Mouse (Mus musculus) brain, embryonic 14.5 days (tissue): ENCODE results near the gene Cmip. TPM values are rescaled to one million over a fixed set of nuclear protein-coding genes. Genes with fewer than 3 reads are reported as not detected.

Experiments
- DNase-seq: peaks from one replicate; pipeline ENCODE4 v3.0.0-alpha.2; 2011; ENCODE audit warnings: low read depth
- CTCF ChIP-seq: fragments of 200-500 bp; IDR thresholded peaks from 2 replicates; pipeline ENCODE4 v1.5.1; 2012; ENCODE audit warnings: inconsistent platforms, mild to moderate bottlenecking, moderate library complexity, borderline replicate concordance; ENCODE audit not compliant: insufficient read depth, insufficient read length; ENCODE audit errors: extremely low read depth
- POLR2A ChIP-seq: fragments of 200-500 bp; IDR thresholded peaks from 2 replicates; pipeline ENCODE4 v1.6.1; 2012; ENCODE audit warnings: mild to moderate bottlenecking, inconsistent platforms, borderline replicate concordance; ENCODE audit not compliant: poor library complexity, insufficient read depth, insufficient read length, severe bottlenecking; ENCODE audit errors: extremely low read depth
- polyA plus RNA-seq: library from polyadenylated mRNA; depleted of rRNA; stranded (reverse); fragments of >200 nt; gene quantifications from 2 replicates; pipeline ENCODE4 v1.2.3, GENCODE M21; 2012

Cmip gene
- polyA plus RNA-seq, 1 experiment: 205 TPM

DNA sequence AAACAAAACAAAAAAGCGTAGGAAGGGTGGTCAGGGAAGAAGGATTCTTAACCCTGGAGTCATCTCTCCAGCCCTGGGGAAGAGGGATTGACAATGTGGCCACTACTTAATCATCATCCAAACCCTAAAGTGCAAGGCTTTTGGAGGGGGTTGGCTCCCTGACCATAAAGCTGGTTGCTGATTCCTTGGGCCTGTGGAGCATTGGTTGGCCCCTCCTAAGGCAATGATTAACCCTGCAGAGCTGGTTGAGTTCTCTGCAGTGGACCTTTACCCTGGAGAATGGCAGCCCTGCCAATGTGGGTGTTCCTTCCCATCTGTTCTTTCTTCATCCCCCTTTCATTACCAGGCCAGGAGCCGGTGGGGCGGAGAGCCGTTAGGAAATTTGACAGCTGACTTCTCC, 90.7 kb downstream of the Cmip start:
- TF ChIP-seq CTCF (no peak), POLR2A (no peak)
- DNase-seq: peak; percentile 49

DNA sequence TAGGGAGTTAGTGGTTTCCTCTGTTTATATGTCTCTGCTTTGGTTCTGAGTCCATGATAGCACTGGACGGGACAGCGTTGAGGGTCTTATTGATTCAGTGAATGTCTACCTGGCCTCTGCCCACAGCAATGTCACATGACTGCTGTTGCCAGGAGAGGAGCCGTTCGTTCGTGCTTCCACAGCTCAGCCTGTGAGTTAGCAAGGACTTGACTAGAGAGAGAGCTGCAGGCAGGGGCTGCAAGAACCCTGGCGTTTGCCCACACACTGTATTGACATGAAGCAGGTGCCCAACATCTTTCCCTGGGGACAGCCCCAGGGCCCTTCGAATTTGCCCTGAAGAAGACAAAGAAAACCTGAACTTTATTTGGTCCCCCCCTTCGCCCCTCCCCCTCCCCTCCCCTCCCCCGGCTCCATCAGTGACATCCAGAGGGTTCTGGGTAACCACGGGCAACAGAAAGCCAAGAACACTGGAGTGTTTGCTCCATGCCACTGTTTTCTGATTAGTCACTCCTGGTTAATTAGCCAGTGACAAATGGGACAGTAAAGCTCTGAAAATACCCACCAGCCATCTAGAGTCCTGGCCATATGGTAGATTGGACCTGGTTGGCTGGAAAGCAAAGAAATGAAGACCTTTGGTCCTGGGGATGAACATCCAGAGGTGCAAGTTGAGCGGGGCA, 92.0 kb downstream of the Cmip start:
- TF ChIP-seq CTCF: no peak
- peak; percentile 57 for DNase-seq

DNA sequence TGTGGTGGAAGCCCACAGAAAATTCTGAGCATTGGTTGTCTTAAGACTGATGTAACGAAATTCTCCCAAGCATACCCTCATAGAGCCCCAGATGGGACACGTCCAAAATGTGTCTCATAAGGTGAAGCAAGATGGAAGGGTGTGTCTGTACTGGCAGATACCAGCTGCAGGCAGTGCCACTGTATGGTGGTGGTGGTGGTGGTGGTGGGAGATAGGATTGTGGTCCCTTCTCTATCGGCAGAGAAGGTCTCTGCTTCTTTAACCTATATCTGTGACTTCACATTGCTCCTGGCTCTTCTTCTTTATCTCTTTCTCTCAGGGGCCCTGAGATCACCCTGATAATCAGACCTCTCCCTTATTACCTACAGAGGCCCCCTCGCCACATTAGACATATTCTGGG, 92.7 kb downstream of the Cmip start:
- TF ChIP-seq POLR2A (no peak), CTCF (no peak)
- DNase-seq: no peak

DNA sequence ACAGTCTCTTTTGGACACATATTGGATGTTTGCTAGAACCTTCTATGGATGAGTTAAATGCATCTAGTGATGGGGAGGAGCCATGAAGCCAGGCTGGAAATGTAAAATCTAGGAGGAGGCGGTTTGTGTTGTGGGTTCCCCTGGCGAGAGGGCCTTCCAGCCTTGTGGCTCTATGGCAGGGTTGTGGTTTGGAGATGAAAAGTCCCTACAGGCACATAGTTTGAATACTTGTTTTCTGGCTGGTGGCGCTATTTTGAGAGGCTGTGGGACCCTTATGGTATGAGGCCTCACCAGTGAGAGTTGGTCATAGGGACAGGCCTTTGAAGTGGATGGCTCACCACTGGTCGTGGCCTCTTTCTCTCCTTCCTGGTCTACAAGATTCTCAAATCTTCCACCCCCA, 95.2 kb downstream of the Cmip start:
- TF ChIP-seq CTCF: no peak
- TF ChIP-seq POLR2A: no peak
- DNase-seq: no peak

DNA sequence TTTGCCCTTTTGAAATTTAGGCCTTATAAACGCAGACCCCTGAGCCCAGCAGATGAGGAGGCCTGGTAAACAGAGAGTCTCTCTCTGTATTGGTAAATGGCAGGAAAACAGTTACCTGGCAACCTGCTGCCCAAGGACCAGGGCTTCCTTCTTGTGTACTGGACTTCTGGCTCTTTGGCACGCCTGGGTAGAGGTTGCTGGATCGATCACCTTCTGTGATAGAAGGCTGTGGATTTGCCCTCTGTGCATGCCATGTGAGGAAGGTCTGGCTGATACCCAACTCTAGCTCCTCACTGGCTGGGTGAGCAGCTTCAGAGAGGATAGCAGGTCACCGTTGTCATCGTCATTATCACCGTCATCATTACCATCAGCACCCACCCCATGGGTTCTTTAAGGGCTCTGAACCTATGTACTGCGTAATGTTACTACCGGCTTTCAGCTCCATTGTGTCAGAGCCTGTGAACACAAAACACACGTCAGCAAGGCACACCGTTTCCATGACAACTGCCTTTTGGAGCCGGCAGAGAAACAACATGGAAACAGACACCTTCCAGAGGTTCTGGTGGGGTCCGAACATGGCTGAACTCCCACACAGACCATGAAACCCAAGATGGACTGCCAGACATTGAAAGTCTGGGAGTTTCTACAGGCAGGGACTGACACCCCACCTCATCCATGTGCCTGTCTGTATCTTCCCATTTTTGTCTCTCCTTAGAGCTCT, 98.4 kb downstream of the Cmip start:
- peak; percentile 43 for DNase-seq
- no peak for TF ChIP-seq CTCF
- TF ChIP-seq POLR2A: no peak

DNA sequence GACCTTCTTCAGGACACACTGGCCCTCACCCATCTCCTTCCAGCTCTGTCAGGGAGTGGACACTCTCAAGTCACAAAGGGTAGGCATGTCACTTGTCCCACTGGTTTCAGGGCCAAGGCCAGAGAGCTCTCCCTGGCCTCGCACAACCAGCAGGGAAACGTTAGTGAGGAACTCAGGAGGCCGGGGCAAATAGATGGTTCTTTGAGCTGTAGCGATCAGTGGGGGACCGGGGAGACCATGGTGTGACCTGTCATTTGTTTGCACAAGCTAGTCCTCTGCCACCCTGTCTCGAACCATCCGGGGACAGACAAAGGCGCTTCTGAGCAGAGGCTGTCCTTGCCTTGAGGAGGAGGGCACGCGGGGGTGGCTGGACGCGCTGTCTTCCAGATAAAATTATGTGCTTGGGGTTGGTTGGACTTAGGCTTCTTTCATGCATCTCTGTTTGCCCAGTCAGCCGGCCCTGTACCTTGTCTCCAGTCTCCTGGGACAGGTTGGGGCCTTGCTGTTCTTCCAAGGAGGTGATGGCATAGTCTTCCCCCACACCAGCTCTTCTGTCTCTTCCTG, 99.3 kb downstream of the Cmip start:
- no peak for TF ChIP-seq CTCF
- no peak for TF ChIP-seq POLR2A
- DNase-seq: no peak

DNA sequence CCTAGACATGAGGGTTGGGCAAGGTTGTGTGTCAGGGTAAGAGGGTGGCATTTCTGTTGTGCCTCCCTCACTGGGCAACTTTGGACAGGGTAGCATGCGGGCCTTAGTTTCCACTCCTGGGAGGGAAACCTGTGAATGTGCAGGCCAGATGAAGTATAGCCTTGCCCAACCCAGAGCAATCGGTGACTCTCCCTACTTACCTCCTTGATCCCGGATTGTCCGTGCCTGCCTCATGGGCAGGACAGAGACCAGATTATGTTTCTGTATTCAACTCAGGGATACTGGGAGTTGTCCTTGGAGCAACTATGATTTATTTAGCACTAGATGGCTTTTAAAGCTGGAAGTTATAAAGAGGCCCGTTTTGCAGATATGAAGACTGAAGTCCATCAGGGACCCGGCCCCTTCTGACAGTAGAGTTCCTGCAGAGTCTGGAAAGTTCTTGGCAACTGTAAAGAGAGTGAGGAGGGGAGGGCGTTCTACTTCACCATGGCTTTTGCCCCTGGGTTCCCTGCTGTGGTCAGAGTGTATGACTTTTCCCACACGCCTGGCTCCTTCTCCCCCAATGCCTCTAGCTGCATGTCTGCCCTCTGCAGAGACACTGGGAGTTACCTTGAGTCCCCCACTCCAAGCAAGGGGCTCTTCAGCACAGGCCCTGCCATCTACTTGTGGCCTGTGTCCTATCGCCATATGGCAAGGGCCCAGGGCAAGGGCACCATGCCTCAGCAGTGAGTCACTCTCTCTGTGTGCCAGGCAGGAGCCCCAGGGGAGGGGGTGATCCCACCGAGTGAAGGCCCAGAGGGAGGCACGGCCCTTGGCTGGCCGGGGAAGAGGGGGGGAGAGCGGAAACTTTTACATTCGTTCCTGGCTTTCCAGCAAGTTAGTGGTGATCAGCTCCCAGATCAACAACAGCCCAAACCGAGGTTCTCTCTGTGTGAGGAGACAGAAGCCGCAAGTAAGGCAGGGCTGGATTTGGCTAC, 100.9 kb downstream of the Cmip start:
- TF ChIP-seq CTCF (no peak), POLR2A (no peak)
- DNase-seq: no peak

DNA sequence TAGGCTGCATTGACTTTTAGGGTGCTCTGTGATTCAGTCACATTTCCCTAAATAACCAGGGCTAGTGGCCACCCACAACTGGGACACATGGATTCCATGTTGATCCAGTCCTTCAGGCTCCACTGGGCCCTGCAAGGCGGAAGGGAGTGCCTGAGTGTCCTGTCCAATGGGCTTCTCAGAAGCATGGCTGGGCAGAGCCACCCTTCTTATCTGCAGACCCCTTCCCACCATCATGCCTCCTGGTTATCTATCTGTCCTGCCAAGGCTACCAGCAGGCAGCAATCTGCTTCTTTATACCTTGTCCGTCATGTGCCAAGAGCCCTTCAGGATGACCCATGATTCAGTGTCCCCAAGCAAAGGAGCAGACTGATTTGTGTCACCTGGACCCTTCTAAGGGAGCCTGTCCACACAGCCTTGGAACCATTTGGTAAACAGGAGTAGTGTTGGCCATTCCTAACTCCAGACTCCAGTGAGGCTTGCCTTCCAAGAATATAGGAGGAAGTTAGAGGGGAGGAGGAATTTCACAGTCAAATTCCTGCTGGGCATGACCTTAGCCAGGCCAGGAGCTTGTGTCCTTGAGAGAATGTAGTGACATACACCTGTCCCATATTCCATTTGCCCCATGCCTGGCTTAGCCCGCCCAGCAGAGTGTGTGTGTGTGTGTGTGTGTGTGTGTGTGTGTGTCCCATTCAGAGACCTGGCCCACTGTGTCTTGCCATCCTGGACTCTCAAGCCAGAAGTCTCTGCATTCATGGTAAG, 103.5 kb downstream of the Cmip start:
- DNase-seq: no peak
- TF ChIP-seq POLR2A (no peak), CTCF (no peak)

DNA sequence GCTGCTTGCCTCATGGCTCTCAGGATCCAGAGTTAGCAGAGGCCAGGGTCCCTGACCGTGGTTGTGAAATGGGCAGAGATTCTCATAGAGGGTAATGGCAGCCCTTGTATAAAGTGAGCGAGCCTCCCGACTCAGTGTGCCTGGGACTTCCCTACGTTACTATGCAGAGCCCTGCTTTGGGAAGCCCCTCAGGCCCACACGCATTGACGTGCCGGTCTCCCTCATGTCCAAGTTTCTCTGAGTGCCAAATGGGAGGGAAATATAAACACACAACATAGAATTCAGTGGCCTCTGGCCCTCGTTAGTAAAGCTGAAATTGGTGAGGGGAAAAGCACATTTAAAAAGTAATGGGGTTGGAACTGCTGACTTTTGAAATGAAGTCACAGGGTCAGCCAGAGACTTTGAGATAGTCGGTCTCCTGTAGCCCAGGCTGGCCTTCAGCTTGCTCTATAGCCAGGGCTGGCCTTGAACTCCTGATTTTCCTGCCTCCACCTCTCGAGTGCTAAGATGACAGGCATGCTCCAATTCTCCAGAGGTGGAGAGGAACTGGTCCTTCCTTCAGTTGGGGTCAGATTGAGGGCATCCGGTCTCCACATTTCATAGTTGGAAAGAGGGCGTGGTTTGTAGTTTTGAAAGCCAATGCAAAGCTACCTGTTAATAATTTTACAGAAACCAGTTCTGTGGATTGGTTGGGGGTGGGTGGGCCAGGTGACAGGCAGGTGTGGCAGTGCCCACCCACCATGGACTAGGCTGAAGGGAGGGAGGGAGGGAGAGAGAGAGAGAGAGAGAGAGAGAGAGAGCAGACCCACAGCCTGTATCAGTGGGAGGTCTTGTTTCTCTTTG, 105.0 kb downstream of the Cmip start:
- DNase-seq: no peak
- no peak for TF ChIP-seq CTCF
- no peak for TF ChIP-seq POLR2A

DNA sequence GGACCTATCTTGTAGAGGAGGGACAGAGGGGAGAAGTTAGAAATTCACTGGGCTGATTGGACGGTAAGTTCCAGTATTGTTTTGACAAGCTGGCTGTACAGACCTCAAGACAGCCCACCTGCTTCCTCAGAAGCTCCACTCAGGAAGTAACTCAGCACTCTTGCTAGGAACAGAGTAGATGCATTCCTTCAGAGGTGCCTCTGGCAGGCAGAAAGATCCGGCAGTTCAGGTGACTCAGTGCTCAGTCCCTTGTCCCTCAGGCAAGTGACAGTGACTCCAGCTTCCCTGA, 105.5 kb downstream of the Cmip start:
- no peak for DNase-seq
- TF ChIP-seq POLR2A: no peak
- no peak for TF ChIP-seq CTCF

DNA sequence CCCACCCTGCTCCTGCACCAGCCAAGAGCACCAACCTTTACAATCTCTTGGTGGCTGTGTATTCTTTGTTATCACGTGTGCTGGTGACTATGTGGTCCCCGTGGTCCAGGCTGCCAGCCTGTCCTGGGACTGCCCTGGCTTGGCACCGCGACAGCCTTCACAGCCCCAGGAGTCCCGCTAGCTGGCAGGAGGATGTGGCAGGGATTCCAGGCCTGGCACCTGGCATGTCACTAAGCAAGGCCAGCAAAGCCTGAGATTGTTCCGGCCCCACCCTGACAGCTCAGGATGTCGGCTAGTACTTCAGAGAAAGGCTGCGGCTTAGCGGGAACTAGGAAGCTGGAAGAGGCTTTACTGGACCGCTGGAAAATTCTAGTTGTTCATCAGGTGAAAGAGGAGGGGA, 106.4 kb downstream of the Cmip start:
- DNase-seq: peak; percentile 69
- TF ChIP-seq POLR2A (no peak), CTCF (no peak)
